ENCODE assay signal across 16 mouse cellular contexts in the genomic region with DNA sequence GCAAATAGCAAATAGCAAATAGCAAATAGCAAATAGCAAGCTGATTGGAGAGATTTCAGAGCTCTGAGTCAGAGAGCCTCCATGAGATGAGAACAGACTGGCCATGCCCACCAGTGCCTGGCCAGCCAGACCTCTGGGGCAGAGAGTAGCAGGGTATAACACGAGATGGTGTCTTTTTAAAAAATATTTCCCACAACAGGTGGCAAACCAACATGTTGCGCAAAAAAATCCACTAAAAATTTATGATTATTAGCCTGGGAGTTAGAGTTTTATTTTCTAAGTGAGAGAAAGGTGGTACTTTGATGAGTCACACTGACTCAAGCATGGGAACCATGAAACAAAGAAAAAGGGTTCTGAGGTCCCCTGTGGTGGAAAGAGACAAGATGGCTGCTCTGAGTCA.
"Had no signal": no experiment of that assay in that cellular context is flagged by ENCODE, and none has a peak within 500 bp of the region (broad histone marks: within the 10 kb centered on the region; RNA-seq: fewer than 3 reads in every experiment).

No protein-coding gene starts in this region.

- H3K27me3 ChIP-seq: midbrain, embryonic 12.5 days; neural tube, embryonic 12.5 days had no signal

- H3K4me3 ChIP-seq: midbrain, embryonic 10.5 days; midbrain, embryonic 12.5 days; neural tube, embryonic 12.5 days had no signal

- DNase-seq: lung, adult 18-20 months; lung, embryonic 14.5 days; lung, postnatal 10 days; lung, postnatal 4 days; midbrain, embryonic 14.5 days; right cerebral cortex, postnatal 14 days; right cerebral cortex, postnatal 4 days; spleen, adult 18-20 months; thymus, adult 18-20 months; thymus, postnatal 25 days; thymus, postnatal 4 days had no signal

- H3K36me3 ChIP-seq: midbrain, embryonic 10.5 days; midbrain, embryonic 12.5 days; neural tube, embryonic 12.5 days had no signal

- H3K9me3 ChIP-seq: midbrain, embryonic 10.5 days; midbrain, embryonic 12.5 days; neural tube, embryonic 12.5 days had no signal

- H3K9ac ChIP-seq: liver, embryonic 14.5 days; lung, embryonic 14.5 days; midbrain, embryonic 12.5 days; neural tube, embryonic 12.5 days had no signal

- H3K27ac ChIP-seq: liver, embryonic 14.5 days; midbrain, embryonic 10.5 days; midbrain, embryonic 12.5 days; neural tube, embryonic 12.5 days had no signal

- ATAC-seq: midbrain, embryonic 16.5 days had no signal

- H3K4me2 ChIP-seq: lung, embryonic 14.5 days; midbrain, embryonic 12.5 days; neural tube, embryonic 12.5 days had no signal

- H3K4me1 ChIP-seq: midbrain, embryonic 10.5 days; midbrain, embryonic 12.5 days; neural tube, embryonic 12.5 days had no signal
